Mouse (Mus musculus): ENCODE results near the gene Traip. TPM values are rescaled to one million over a fixed set of nuclear protein-coding genes. Genes with fewer than 3 reads are reported as not detected.

The Traip gene
- polyA plus RNA-seq (2015; fragmentation: Nextera tagmentation; extraction: Ambion mirVana) = 11.8 and 12.7 TPM in 2 replicates

GRCm38 (mm10) chr9:107949922-107950235 lies at the start of gene Traip:
Traip (plus strand) TSS chr9:107950136.
- H3K27me3 ChIP-seq (ENCODE audit: control insufficient read depth, insufficient read depth, low read length) = no peaks in the 10 kb centered on the region
- H3K27ac ChIP-seq (ENCODE audit: low read length) = peak within 1 kb of the TSS; percentile 70
- H3K9ac ChIP-seq (ENCODE audit: low read length) = peak within 1 kb of the TSS; percentile 81
- no peaks in the 10 kb centered on the region for H3K9me3 ChIP-seq (replicated peaks; ENCODE audit: control insufficient read depth, low read length)
- peak within 1 kb of the TSS; percentile 78 for H3K4me2 ChIP-seq (ENCODE audit: low read depth, low read length)
- no peak for ATAC-seq (replicated peaks; ENCODE audit: extremely low read depth, insufficient read depth, low FRiP score)
- 89% methylated on average over 10 of the region's 10 CpGs for WGBS
- peak within 1 kb of the TSS; percentile 83 for H3K4me3 ChIP-seq (ENCODE audit: low read length)
- H3K4me1 ChIP-seq (ENCODE audit: control insufficient read depth, insufficient read depth, low read length) = peaks cover 13% of the 10 kb centered on the region
- no peaks in the 10 kb centered on the region for H3K36me3 ChIP-seq (ENCODE audit: control insufficient read depth, insufficient read depth)

GRCm38 (mm10) chr9:107900840-107901626 lies 48.9 kb upstream of the Traip start:
- 0 out of 2 replicates have a peak, but pooled peaks have one; percentile 33 for ATAC-seq (replicated peaks; ENCODE audit: extremely low read depth, insufficient read depth, low FRiP score)
- H3K9ac ChIP-seq (ENCODE audit: low read length) = peak overlapping the region; percentile 60
- no peak overlapping the region for H3K27ac ChIP-seq (ENCODE audit: low read length)
- peak overlapping the region; percentile 63 for H3K4me2 ChIP-seq (ENCODE audit: low read depth, low read length)
- peaks cover 9% of the 10 kb centered on the region for H3K4me1 ChIP-seq (ENCODE audit: control insufficient read depth, insufficient read depth, low read length)
- peaks cover 9% of the 10 kb centered on the region for H3K27me3 ChIP-seq (ENCODE audit: control insufficient read depth, insufficient read depth, low read length)
- WGBS = 12% methylated on average over 44 of the region's 44 CpGs
- no peaks in the 10 kb centered on the region for H3K9me3 ChIP-seq (replicated peaks; ENCODE audit: control insufficient read depth, low read length)
- 0 out of 2 replicates have a peak, but pooled peaks cover 2% of the 10 kb centered on the region for H3K36me3 ChIP-seq (ENCODE audit: control insufficient read depth, insufficient read depth)
- peak overlapping the region; percentile 35 for H3K4me3 ChIP-seq (ENCODE audit: low read length)

DNA sequence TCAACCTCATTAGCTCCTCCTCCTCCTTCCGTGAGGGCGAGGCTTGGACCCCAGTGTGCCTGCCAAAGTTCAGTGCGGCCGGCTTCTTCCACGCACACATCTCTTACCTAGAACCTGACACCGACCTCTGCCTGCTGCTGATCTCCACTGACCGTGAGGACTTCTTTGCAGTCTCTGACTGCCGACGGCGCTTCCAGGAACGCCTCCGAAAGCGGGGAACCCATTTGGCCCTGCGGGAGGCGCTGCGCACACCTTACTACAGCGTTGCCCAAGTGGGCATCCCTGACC lies 48.4 kb upstream of the Traip start:
- Histone ChIP-seq H3K36me3 (ENCODE audit: control insufficient read depth, insufficient read depth) (0 out of 2 replicates have a peak, but pooled peaks cover 2% of the 10 kb centered on the region), H3K27me3 (ENCODE audit: control insufficient read depth, insufficient read depth, low read length) (peaks cover 9% of the 10 kb centered on the region), H3K4me2 (ENCODE audit: low read depth, low read length) (peak overlapping the region; percentile 63), H3K27ac (ENCODE audit: low read length) (no peak overlapping the region), H3K9me3 (replicated peaks; ENCODE audit: control insufficient read depth, low read length) (no peaks in the 10 kb centered on the region), H3K4me3 (ENCODE audit: low read length) (peak overlapping the region; percentile 35; the same call in 1 of the 2 replicates), H3K4me1 (ENCODE audit: control insufficient read depth, insufficient read depth, low read length) (peaks cover 14% of the 10 kb centered on the region), H3K9ac (ENCODE audit: low read length) (no peak overlapping the region)
- no peak for ATAC-seq (replicated peaks; ENCODE audit: extremely low read depth, insufficient read depth, low FRiP score)
- WGBS = 28% methylated on average over 17 of the region's 17 CpGs

- H3K4me1 ChIP-seq (ENCODE audit: control insufficient read depth, insufficient read depth, low read length) = peaks cover 26% of the 10 kb centered on the region
- peak; percentile 25; the same call in 1 of the 2 replicates for ATAC-seq (replicated peaks; ENCODE audit: extremely low read depth, insufficient read depth, low FRiP score)
- peak overlapping the region; percentile 17; the same call in 1 of the 2 replicates for H3K27ac ChIP-seq (ENCODE audit: low read length)
- H3K27me3 ChIP-seq (ENCODE audit: control insufficient read depth, insufficient read depth, low read length) = peaks cover 9% of the 10 kb centered on the region
- H3K4me2 ChIP-seq (ENCODE audit: low read depth, low read length) = no peak overlapping the region
- 1% methylated on average over 4 of the region's 4 CpGs for WGBS
- H3K4me3 ChIP-seq (ENCODE audit: low read length) = no peak overlapping the region
- H3K36me3 ChIP-seq (ENCODE audit: control insufficient read depth, insufficient read depth) = 0 out of 2 replicates have a peak, but pooled peaks cover 2% of the 10 kb centered on the region
- H3K9ac ChIP-seq (ENCODE audit: low read length) = 0 out of 2 replicates have a peak overlapping the region, but pooled peaks have one; percentile 8
- H3K9me3 ChIP-seq (replicated peaks; ENCODE audit: control insufficient read depth, low read length) = no peaks in the 10 kb centered on the region
Observed at GRCm38 (mm10) chr9:107904726-107905125, 45.2 kb upstream of the Traip start.

DNA sequence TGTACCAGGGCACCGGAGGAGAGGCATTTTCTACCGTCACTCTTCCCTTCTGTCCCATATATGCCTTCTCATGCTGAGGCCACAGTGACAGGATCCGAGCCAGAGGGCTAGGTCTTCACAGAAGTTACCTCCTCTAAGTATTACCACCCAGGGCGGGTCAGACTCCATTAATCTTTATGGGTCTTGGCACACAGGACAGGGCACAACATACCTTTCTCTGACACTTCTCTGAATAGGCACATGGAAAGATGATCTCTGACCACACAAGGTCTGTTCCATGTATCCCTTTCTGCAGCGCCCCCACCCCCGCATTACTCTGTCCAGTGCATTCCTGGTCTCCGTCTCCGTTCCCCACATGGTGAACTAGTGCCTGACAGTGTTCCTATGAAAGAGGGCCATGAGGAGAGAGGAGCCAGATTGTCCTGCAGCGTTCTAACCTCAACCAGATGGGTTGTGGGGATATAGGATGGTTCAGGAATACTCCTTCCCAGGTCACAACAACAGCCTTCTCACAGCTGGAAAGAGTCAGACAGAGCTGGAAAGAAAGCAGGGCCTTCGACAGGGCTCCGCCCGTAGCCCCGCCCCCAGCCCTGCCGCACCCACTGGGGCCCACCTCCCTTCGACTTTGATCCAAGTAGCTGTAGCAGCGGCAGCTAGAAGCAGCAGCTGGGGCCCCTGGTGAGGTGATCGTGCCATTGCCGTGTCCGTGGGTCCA lies 43.5 kb upstream of the Traip start, which contains the start of gene Mst1r:
Mst1r (plus strand) TSS at position 622 of the 715 bp plus-strand sequence.
- peak within 1 kb of the TSS; percentile 54 for H3K4me3 ChIP-seq (ENCODE audit: low read length)
- peaks cover 20% of the 10 kb centered on the region for H3K4me1 ChIP-seq (ENCODE audit: control insufficient read depth, insufficient read depth, low read length)
- ATAC-seq (replicated peaks; ENCODE audit: extremely low read depth, insufficient read depth, low FRiP score) = peak; percentile 75
- H3K9me3 ChIP-seq (replicated peaks; ENCODE audit: control insufficient read depth, low read length) = no peaks in the 10 kb centered on the region
- peak within 1 kb of the TSS; percentile 38; the same call in 1 of the 2 replicates for H3K27ac ChIP-seq (ENCODE audit: low read length)
- no peaks in the 10 kb centered on the region for H3K36me3 ChIP-seq (ENCODE audit: control insufficient read depth, insufficient read depth)
- 17% methylated on average over 19 of the region's 19 CpGs for WGBS
- H3K4me2 ChIP-seq (ENCODE audit: low read depth, low read length) = peak within 1 kb of the TSS; percentile 88
- H3K9ac ChIP-seq (ENCODE audit: low read length) = peak within 1 kb of the TSS; percentile 74
- no peaks in the 10 kb centered on the region; the same call in 1 of the 2 replicates for H3K27me3 ChIP-seq (ENCODE audit: control insufficient read depth, insufficient read depth, low read length)

DNA sequence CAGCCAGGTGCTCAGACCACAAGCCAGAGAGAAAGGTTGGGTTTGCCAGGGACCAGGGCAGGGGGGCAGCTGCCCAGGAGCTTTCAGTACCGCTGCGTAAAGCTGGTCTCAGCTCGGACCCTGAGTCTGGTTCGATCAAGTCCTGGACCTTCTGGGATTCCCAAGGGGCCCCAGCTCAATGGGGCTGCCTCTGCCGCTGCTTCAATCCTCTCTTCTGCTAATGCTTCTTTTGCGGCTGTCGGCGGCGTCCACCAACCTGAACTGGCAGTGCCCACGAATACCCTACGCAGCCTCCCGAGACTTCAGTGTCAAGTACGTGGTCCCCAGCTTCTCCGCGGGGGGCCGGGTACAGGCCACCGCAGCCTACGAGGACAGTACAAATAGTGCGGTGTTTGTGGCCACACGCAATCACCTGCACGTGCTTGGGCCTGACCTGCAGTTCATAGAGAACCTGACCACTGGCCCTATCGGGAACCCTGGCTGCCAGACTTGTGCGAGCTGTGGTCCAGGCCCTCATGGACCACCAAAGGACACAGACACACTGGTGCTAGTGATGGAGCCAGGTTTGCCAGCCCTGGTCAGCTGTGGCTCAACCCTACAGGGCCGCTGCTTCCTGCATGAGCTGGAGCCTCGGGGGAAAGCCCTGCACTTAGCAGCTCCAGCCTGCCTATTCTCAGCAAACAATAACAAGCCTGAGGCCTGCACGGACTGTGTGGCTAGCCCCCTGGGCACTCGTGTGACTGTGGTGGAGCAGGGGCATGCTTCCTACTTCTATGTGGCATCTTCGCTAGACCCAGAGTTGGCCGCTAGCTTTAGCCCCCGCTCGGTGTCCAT lies 42.8 kb upstream of the Traip start:
- H3K9me3 ChIP-seq (replicated peaks; ENCODE audit: control insufficient read depth, low read length) = no peaks in the 10 kb centered on the region
- H3K36me3 ChIP-seq (ENCODE audit: control insufficient read depth, insufficient read depth) = no peaks in the 10 kb centered on the region
- H3K27ac ChIP-seq (ENCODE audit: low read length) = peak overlapping the region; percentile 18; the same call in 1 of the 2 replicates
- H3K4me1 ChIP-seq (ENCODE audit: control insufficient read depth, insufficient read depth, low read length) = peaks cover 20% of the 10 kb centered on the region
- 50% methylated on average over 31 of the region's 31 CpGs for WGBS
- H3K27me3 ChIP-seq (ENCODE audit: control insufficient read depth, insufficient read depth, low read length) = no peaks in the 10 kb centered on the region; the same call in 1 of the 2 replicates
- H3K9ac ChIP-seq (ENCODE audit: low read length) = peak overlapping the region; percentile 74
- no peak for ATAC-seq (replicated peaks; ENCODE audit: extremely low read depth, insufficient read depth, low FRiP score)
- H3K4me2 ChIP-seq (ENCODE audit: low read depth, low read length) = peak overlapping the region; percentile 88
- peak overlapping the region; percentile 54 for H3K4me3 ChIP-seq (ENCODE audit: low read length)

GRCm38 (mm10) chr9:107907801-107908120 lies 42.2 kb upstream of the Traip start:
- WGBS = 70% methylated on average over 14 of the region's 14 CpGs
- peaks cover 20% of the 10 kb centered on the region for H3K4me1 ChIP-seq (ENCODE audit: control insufficient read depth, insufficient read depth, low read length)
- no peaks in the 10 kb centered on the region for H3K9me3 ChIP-seq (replicated peaks; ENCODE audit: control insufficient read depth, low read length)
- H3K27me3 ChIP-seq (ENCODE audit: control insufficient read depth, insufficient read depth, low read length) = no peaks in the 10 kb centered on the region; the same call in 1 of the 2 replicates
- peak overlapping the region; percentile 54 for H3K4me3 ChIP-seq (ENCODE audit: low read length)
- no peaks in the 10 kb centered on the region for H3K36me3 ChIP-seq (ENCODE audit: control insufficient read depth, insufficient read depth)
- ATAC-seq (replicated peaks; ENCODE audit: extremely low read depth, insufficient read depth, low FRiP score) = no peak
- peak overlapping the region; percentile 13; the same call in 1 of the 2 replicates for H3K27ac ChIP-seq (ENCODE audit: low read length)
- H3K9ac ChIP-seq (ENCODE audit: low read length) = peak overlapping the region; percentile 50
- H3K4me2 ChIP-seq (ENCODE audit: low read depth, low read length) = peak overlapping the region; percentile 88

DNA sequence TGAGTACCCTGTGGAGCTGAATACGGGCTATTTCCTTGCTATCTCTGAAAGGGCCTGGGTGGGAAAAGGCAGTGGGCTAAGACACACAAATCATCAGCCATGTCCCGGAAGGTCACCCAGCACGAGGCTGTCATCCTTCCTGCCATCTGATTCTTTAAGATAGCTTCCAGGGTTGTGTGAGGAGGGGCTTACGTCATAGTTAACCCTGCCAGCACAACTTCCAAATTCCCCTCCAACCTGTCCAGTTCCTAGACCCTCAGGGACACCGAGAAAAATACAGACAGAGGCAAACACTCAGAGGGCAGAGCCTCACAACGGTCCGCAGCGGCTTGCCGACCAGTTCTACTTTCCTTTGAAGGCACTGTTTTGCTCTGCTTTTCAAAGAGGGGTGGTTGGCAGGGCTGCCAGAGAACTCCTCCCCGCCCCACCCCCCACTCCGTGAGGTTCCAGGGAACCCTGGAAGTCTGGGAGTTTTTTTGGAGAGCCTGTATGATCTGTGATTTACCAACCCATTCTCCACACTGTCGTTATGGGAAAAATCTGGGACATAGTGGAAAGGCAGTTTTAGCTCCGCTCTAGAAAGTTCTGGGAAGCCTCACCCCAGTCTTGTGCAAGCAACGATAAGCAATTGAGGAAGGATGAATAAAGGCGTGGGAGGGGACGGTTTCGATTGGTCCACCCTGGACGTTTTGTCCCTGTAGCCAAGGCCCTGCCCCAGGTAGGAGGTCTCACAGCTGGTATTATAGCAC lies 41.4 kb upstream of the Traip start:
- peaks cover 20% of the 10 kb centered on the region for H3K4me1 ChIP-seq (ENCODE audit: control insufficient read depth, insufficient read depth, low read length)
- no peaks in the 10 kb centered on the region for H3K36me3 ChIP-seq (ENCODE audit: control insufficient read depth, insufficient read depth)
- 39% methylated on average over 18 of the region's 18 CpGs for WGBS
- H3K9ac ChIP-seq (ENCODE audit: low read length) = peak overlapping the region; percentile 50
- H3K27me3 ChIP-seq (ENCODE audit: control insufficient read depth, insufficient read depth, low read length) = no peaks in the 10 kb centered on the region; the same call in 1 of the 2 replicates
- H3K4me3 ChIP-seq (ENCODE audit: low read length) = peak overlapping the region; percentile 54
- no peaks in the 10 kb centered on the region for H3K9me3 ChIP-seq (replicated peaks; ENCODE audit: control insufficient read depth, low read length)
- H3K27ac ChIP-seq (ENCODE audit: low read length) = peak overlapping the region; percentile 31
- peak overlapping the region; percentile 88 for H3K4me2 ChIP-seq (ENCODE audit: low read depth, low read length)
- no peak for ATAC-seq (replicated peaks; ENCODE audit: extremely low read depth, insufficient read depth, low FRiP score)
